Mouse (Mus musculus) heart, postnatal 0 days (tissue): ENCODE measurements at regions not wholly inside any gene's neighbourhood (a gene's known extent, or its start where the extent isn't known, plus 50 kb on each side); places are given as distances from the start of the nearest gene placed in this dataset.

Source experiments
- ATAC-seq: fragments of 200-750 bp; cut with Nextera tagmentation; 2 replicates; pipeline ENCODE4 v1.8.0; 2017; ENCODE audit warnings: low read depth, moderate number of reproducible peaks, moderate library complexity; ENCODE audit not compliant: insufficient read depth
- DNase-seq: peaks from one replicate; pipeline ENCODE4 v3.0.0-alpha.2; 2016; ENCODE audit warnings: low spot score
- H3K27ac ChIP-seq: fragments of 300-500 bp; sonication (generic); 2 replicates; pipeline ENCODE4 v1.5.1; 2014; ENCODE audit warnings: low read depth, mild to moderate bottlenecking
- H3K27me3 ChIP-seq: fragments of 300-500 bp; sonication (generic); 2 replicates; pipeline ENCODE4 v1.6.1; 2014; ENCODE audit warnings: low read length, mixed read lengths; ENCODE audit not compliant: control insufficient read depth, insufficient read depth
- H3K36me3 ChIP-seq: fragments of 300-500 bp; sonication (generic); replicated peaks from 2 replicates; pipeline ENCODE4 v1.6.1; 2014; ENCODE audit warnings: low read length, mixed read lengths; ENCODE audit not compliant: control insufficient read depth, insufficient read depth
- H3K4me1 ChIP-seq: fragments of 300-500 bp; sonication (generic); 2 replicates; pipeline ENCODE4 v1.6.1; 2014; ENCODE audit warnings: antibody characterized with exemption; ENCODE audit not compliant: control insufficient read depth, insufficient read depth
- H3K4me2 ChIP-seq: fragments of 300-500 bp; sonication (generic); 2 replicates; pipeline ENCODE4 v1.6.1; 2014; ENCODE audit warnings: low read depth, mild to moderate bottlenecking, low read length, moderate library complexity
- H3K4me3 ChIP-seq: fragments of 300-500 bp; sonication (generic); 2 replicates; pipeline ENCODE4 v1.5.1; 2014; ENCODE audit warnings: low read depth, low read length
- H3K9ac ChIP-seq: fragments of 300-500 bp; sonication (generic); replicated peaks from 2 replicates; pipeline ENCODE4 v1.6.1; 2014; ENCODE audit warnings: low read depth, low read length, mixed read lengths
- H3K9me3 ChIP-seq: fragments of 300-500 bp; sonication (generic); replicated peaks from 2 replicates; pipeline ENCODE4 v1.6.1; 2016; ENCODE audit warnings: low read length; ENCODE audit not compliant: control insufficient read depth
- CTCF ChIP-seq: IDR thresholded peaks from 2 replicates; pipeline ENCODE4 v1.5.1; 2016; ENCODE audit warnings: antibody characterized with exemption, control low read depth, low read depth
- EP300 ChIP-seq: IDR thresholded peaks from 2 replicates; pipeline ENCODE4 v1.6.1; 2016; ENCODE audit warnings: antibody characterized with exemption, low read depth
- WGBS: fragments of 180-500 bp; shearing (Covaris S2); extraction: QIAGEN DNeasy Blood & Tissue Kit; methylation state at CpG from one replicate; pipeline ENCODE4 v1.1.7; 2014; 5-methylcytosine and 5-hydroxymethylcytosine counted together

- H3K9ac ChIP-seq: no peak overlapping the region
- ATAC-seq (no peak), DNase-seq (no peak)
- H3K4me1 ChIP-seq: no peaks in the 10 kb centered on the region
- no peak overlapping the region for H3K4me3 ChIP-seq
- no peaks in the 10 kb centered on the region for H3K9me3 ChIP-seq
- TF ChIP-seq CTCF: no peak
- no peak for TF ChIP-seq EP300
- no peak overlapping the region for H3K27ac ChIP-seq
- no peaks in the 10 kb centered on the region for H3K27me3 ChIP-seq
- H3K36me3 ChIP-seq: no peaks in the 10 kb centered on the region
- WGBS: 60% methylated on average over 3 of the region's 3 CpGs
- no peak overlapping the region for H3K4me2 ChIP-seq
These were observed 379.0 kb upstream of the Pkdcc start for GRCm38 (mm10) chr17:82836115-82836514.

GRCm38 (mm10) chr17:82846776-82847494, 368.2 kb upstream of the Pkdcc start:
- H3K4me2 ChIP-seq: no peak overlapping the region
- H3K36me3 ChIP-seq: no peaks in the 10 kb centered on the region
- H3K9ac ChIP-seq: no peak overlapping the region
- TF ChIP-seq EP300 (no peak), CTCF (no peak)
- H3K4me3 ChIP-seq: no peak overlapping the region
- 47% methylated on average over 5 of the region's 5 CpGs for WGBS
- H3K27me3 ChIP-seq: no peaks in the 10 kb centered on the region
- DNase-seq (no peak), ATAC-seq (no peak)
- no peaks in the 10 kb centered on the region for H3K9me3 ChIP-seq
- H3K4me1 ChIP-seq: no peaks in the 10 kb centered on the region
- H3K27ac ChIP-seq: no peak overlapping the region

- Histone ChIP-seq H3K36me3 (no peaks in the 10 kb centered on the region), H3K9me3 (no peaks in the 10 kb centered on the region), H3K9ac (no peak overlapping the region), H3K4me1 (no peaks in the 10 kb centered on the region), H3K4me3 (peak overlapping the region; percentile 17; the same call in 1 of the 2 replicates), H3K4me2 (peak overlapping the region; percentile 53), H3K27ac (no peak overlapping the region), H3K27me3 (no peaks in the 10 kb centered on the region)
- ATAC-seq (peak; percentile 77), DNase-seq (peak; percentile 52)
- peak; percentile 91 for TF ChIP-seq CTCF
- TF ChIP-seq EP300: no peak
- WGBS: 24% methylated on average over 16 of the region's 16 CpGs
These were observed 357.6 kb upstream of the Pkdcc start for GRCm38 (mm10) chr17:82857199-82858147.

GRCm38 (mm10) chr17:82860391-82860790, 354.7 kb upstream of the Pkdcc start:
- Histone ChIP-seq H3K9me3 (no peaks in the 10 kb centered on the region), H3K4me2 (no peak overlapping the region), H3K27ac (no peak overlapping the region), H3K36me3 (no peaks in the 10 kb centered on the region), H3K9ac (no peak overlapping the region), H3K4me3 (no peak overlapping the region), H3K4me1 (no peaks in the 10 kb centered on the region), H3K27me3 (no peaks in the 10 kb centered on the region)
- 67% methylated on average over 5 of the region's 5 CpGs for WGBS
- no peak for DNase-seq
- no peak for TF ChIP-seq EP300
- no peak for ATAC-seq

GRCm38 (mm10) chr17:82860966-82861365, 354.1 kb upstream of the Pkdcc start:
- Histone ChIP-seq H3K4me3 (no peak overlapping the region), H3K4me1 (no peaks in the 10 kb centered on the region), H3K9ac (no peak overlapping the region), H3K27ac (no peak overlapping the region), H3K4me2 (no peak overlapping the region), H3K36me3 (no peaks in the 10 kb centered on the region), H3K27me3 (no peaks in the 10 kb centered on the region), H3K9me3 (no peaks in the 10 kb centered on the region)
- TF ChIP-seq EP300: no peak
- TF ChIP-seq CTCF: no peak
- WGBS: 72% methylated on average over 5 of the region's 5 CpGs
- no peak for DNase-seq
- no peak for ATAC-seq
